In genomic region chr5:98365340-98365739, GRCm38 (mm10) we compare ENCODE assay signal across 22 mouse cellular contexts. TPM values are rescaled to one million over a fixed set of nuclear protein-coding genes. Genes with fewer than 3 reads are reported as not detected.
A peak's percentile ranks its signal among the peaks of the same experiment; 100 is the strongest.
DNase-seq lines count a peak whose midpoint lies in the region; ATAC-seq and TF ChIP-seq lines count a peak whose summit lies in the region.
"Had no signal": no experiment of that assay in that cellular context is flagged by ENCODE, and none has a peak within 500 bp of the region (broad histone marks: within the 10 kb centered on the region; RNA-seq: fewer than 3 reads in every experiment).

No protein-coding gene starts in this region.

- no peak overlapping the region for H3ac ChIP-seq in C2C12 (ENCODE audit: control insufficient read depth, insufficient read length, low read depth)

- 39% methylated on average over 5 of the region's 5 CpGs for WGBS in lung, embryonic 16.5 days

- no peaks in the 10 kb centered on the region for H3K79me2 ChIP-seq in C2C12 (ENCODE audit: control insufficient read depth, insufficient read depth)

- no peak overlapping the region for H3K4me2 ChIP-seq in lung, embryonic 16.5 days (ENCODE audit: low read depth, low read length)
- H3K4me2 ChIP-seq: embryonic facial prominence, embryonic 12.5 days; embryonic facial prominence, embryonic 15.5 days; heart, embryonic 11.5 days; hindbrain, embryonic 12.5 days; hindbrain, embryonic 15.5 days had no signal

- peak; percentile 68; the same call in 1 of the 2 replicates for ATAC-seq in lung, embryonic 16.5 days (ENCODE audit: low read depth)
- ATAC-seq: forebrain, embryonic 14.5 days; forebrain, postnatal 0 days had no signal

- no peak overlapping the region for H3K27ac ChIP-seq in lung, embryonic 16.5 days (ENCODE audit: low read length)
- H3K27ac ChIP-seq: embryonic facial prominence, embryonic 12.5 days; embryonic facial prominence, embryonic 15.5 days; gastrocnemius, adult 2 months; hindbrain, embryonic 12.5 days; hindbrain, embryonic 15.5 days had no signal

- no peak for DNase-seq in lung, postnatal 4 days
- DNase-seq in 3134 (ENCODE audit: extremely low read depth, insufficient read length, low spot score): peak; percentile 20
- no peak for DNase-seq in kidney, adult 11 months
- DNase-seq in layer of hippocampus, adult 11-12 months (ENCODE audit: low spot score): no peak
- DNase-seq: adrenal gland, adult 2 months; adrenal gland, postnatal 14 days; cerebellum, adult 11 months; cerebellum, adult 2 months; cerebellum, adult 9-11 months; cerebellum, postnatal 25 days; forebrain, postnatal 0 days; gastrocnemius, adult 2 months; gastrocnemius, postnatal 14 days; heart, adult 11 months had no signal

- H3K79me3 ChIP-seq in C2C12 (ENCODE audit: low read depth): no peaks in the 10 kb centered on the region

- H3K9me3 ChIP-seq in lung, embryonic 16.5 days (ENCODE audit: control insufficient read depth, low read length): no peaks in the 10 kb centered on the region
- H3K9me3 ChIP-seq: embryonic facial prominence, embryonic 12.5 days; embryonic facial prominence, embryonic 15.5 days; hindbrain, embryonic 12.5 days; hindbrain, embryonic 15.5 days had no signal

- H3K27me3 ChIP-seq in lung, embryonic 16.5 days (ENCODE audit: control insufficient read depth, insufficient read depth, low read depth, low read length): no peaks in the 10 kb centered on the region
- no peaks in the 10 kb centered on the region for H3K27me3 ChIP-seq in C2C12 (ENCODE audit: control insufficient read depth, insufficient read depth, insufficient read length)
- H3K27me3 ChIP-seq: embryonic facial prominence, embryonic 12.5 days; embryonic facial prominence, embryonic 15.5 days; hindbrain, embryonic 12.5 days; hindbrain, embryonic 15.5 days had no signal

- no peaks in the 10 kb centered on the region for H3K36me3 ChIP-seq in lung, embryonic 16.5 days (ENCODE audit: control insufficient read depth, insufficient read depth, low read length)
- H3K36me3 ChIP-seq in C2C12 (ENCODE audit: control insufficient read depth, insufficient read depth): no peaks in the 10 kb centered on the region
- H3K36me3 ChIP-seq: embryonic facial prominence, embryonic 12.5 days; embryonic facial prominence, embryonic 15.5 days; hindbrain, embryonic 12.5 days; hindbrain, embryonic 15.5 days had no signal

- 0 out of 2 replicates have a peak, but pooled peaks cover 2% of the 10 kb centered on the region for H3K4me1 ChIP-seq in lung, embryonic 16.5 days (replicated peaks; ENCODE audit: control insufficient read depth, insufficient read depth, low read length)
- H3K4me1 ChIP-seq: embryonic facial prominence, embryonic 12.5 days; embryonic facial prominence, embryonic 15.5 days; hindbrain, embryonic 12.5 days; hindbrain, embryonic 15.5 days had no signal

- H3K4me3 ChIP-seq in lung, embryonic 16.5 days (ENCODE audit: low read length): no peak overlapping the region
- H3K4me3 ChIP-seq in C2C12 (ENCODE audit: insufficient read depth, poor library complexity, severe bottlenecking): no peak overlapping the region
- H3K4me3 ChIP-seq: embryonic facial prominence, embryonic 12.5 days; embryonic facial prominence, embryonic 15.5 days; gastrocnemius, adult 2 months; hindbrain, embryonic 12.5 days; hindbrain, embryonic 15.5 days had no signal

- no peak for TF ChIP-seq CTCF in C2C12 (IDR thresholded peaks at IDR 0.05; ENCODE audit: control insufficient read depth, insufficient read depth, insufficient read length)

- H3K9ac ChIP-seq in lung, embryonic 16.5 days (ENCODE audit: low read length): no peak overlapping the region
- H3K9ac ChIP-seq: embryonic facial prominence, embryonic 12.5 days; embryonic facial prominence, embryonic 15.5 days; forebrain, postnatal 0 days; hindbrain, embryonic 12.5 days; hindbrain, embryonic 15.5 days had no signal

TF ChIP-seq in C2C12, 6 proteins besides CTCF, POLR2A, EP300 and RAD21:
- TF ChIP-seq MYOD1 (IDR thresholded peaks at IDR 0.05; ENCODE audit: control insufficient read depth, insufficient read length, low read depth) (no peak), USF1 (IDR thresholded peaks at IDR 0.05; ENCODE audit: low read depth) (peak; percentile 19)

RNA-seq across cellular contexts. Expression of gene Cfap299, which starts 36.2 kb away (rescaled TPM):
- polyA plus RNA-seq in lung, embryonic 16.5 days (2015; fragmentation: Nextera tagmentation; extraction: Ambion mirVana): 6.1 and 7.4 TPM in 2 replicates
- polyA plus RNA-seq in C2C12 (2012; fragmentation: generic; extraction: Trizol): 0.09 TPM
- polyA plus RNA-seq: adrenal gland, adult 2 months; heart, embryonic 11.5 days had no signal
